Mouse (Mus musculus) adrenal gland, postnatal 36 days (tissue): ENCODE results near the gene Fadd. TPM values are rescaled to one million over a fixed set of nuclear protein-coding genes. Genes with fewer than 3 reads are reported as not detected.
A peak's percentile ranks its signal among the peaks of the same experiment; 100 is the strongest.

ENCODE experiments used
- DNase-seq, 2 experiments: peaks; one replicate each; pipeline ENCODE4 v3.0.0; 2021; ENCODE audit warnings: mixed read lengths in 1 of 2
- total RNA-seq, 2 experiments: library from RNA; stranded (reverse); gene quantifications; 2 replicates each; pipeline ENCODE4 v1.2.3; 2021

Fadd gene
- total RNA-seq, 2 experiments from 2014 or later: 8.9 to 12.9 TPM

GRCm38 (mm10) chr7:144531585-144532378 is 50.5 kb downstream of the Fadd start:
- peak in 1 of 2 experiments; percentile 26 for DNase-seq

- DNase-seq: no peak
These were observed 52.4 kb downstream of the Fadd start for GRCm38 (mm10) chr7:144529851-144530250.

- DNase-seq: peak; percentile 74 to 80
These were observed 54.5 kb downstream of the Fadd start for GRCm38 (mm10) chr7:144527723-144528221.

Other genes with a start within 250 kb of the Fadd start
- gene Cttn, start 111.5 kb downstream of the Fadd start, total RNA-seq: 100 to 1,000 TPM; 239 to 243 TPM
- 10 to 100 TPM; 51.4 to 55.7 TPM for gene Ppfia1, start 28.7 kb downstream of the Fadd start, total RNA-seq
- gene Ano1, start 169.5 kb upstream of the Fadd start, total RNA-seq: 10 to 100 TPM; 20.9 to 25.4 TPM